Mouse (Mus musculus) CH12.LX (cell line): ENCODE data around the gene Gm17387. TPM values are rescaled to one million over a fixed set of nuclear protein-coding genes. Genes with fewer than 3 reads are reported as not detected.

Experiments used
- DNase-seq: peaks from one replicate; pipeline ENCODE4 v3.0.0-alpha.2; 2013; ENCODE audit errors: extremely low read depth
- H3K27ac ChIP-seq: 2 replicates; pipeline ENCODE4 v1.5.1; 2012; ENCODE audit warnings: low read depth, mild to moderate bottlenecking, control low read depth, moderate library complexity; ENCODE audit not compliant: insufficient read depth
- H3K27me3 ChIP-seq: replicated peaks from 2 replicates; pipeline ENCODE3; 2012; ENCODE audit warnings: inconsistent platforms
- H3K36me3 ChIP-seq, 2 experiments: replicated peaks in 1 of 2; 2 replicates each; pipeline versions ENCODE3 to v1.6.1; 2012; ENCODE audit warnings: inconsistent platforms in 1 of 2, low read length in 1 of 2, mild to moderate bottlenecking in 1 of 2, mixed read lengths in 1 of 2, moderate library complexity in 1 of 2; ENCODE audit not compliant: control insufficient read depth in 1 of 2, insufficient read depth in 1 of 2
- H3K4me1 ChIP-seq, 2 experiments: 2 replicates each; pipeline ENCODE4 v1.6.1; 2012; ENCODE audit warnings: inconsistent platforms in 1 of 2, moderate library complexity in 1 of 2; ENCODE audit not compliant: insufficient read depth in 2 of 2, control insufficient read depth in 1 of 2
- H3K4me2 ChIP-seq: 2 replicates; pipeline ENCODE4 v1.6.1; 2012; ENCODE audit warnings: low read depth, mild to moderate bottlenecking, control low read depth; ENCODE audit not compliant: poor library complexity, insufficient read depth, severe bottlenecking
- H3K4me3 ChIP-seq, 3 experiments: fragments of 150-350 bp in 1 of 3; sonication (generic) in 1 of 3; replicated peaks in 1 of 3; 2 replicates each; pipeline versions ENCODE3 to v1.5.1; 2011 to 2012; ENCODE audit warnings: low read depth in 2 of 3, low read length in 2 of 3, mild to moderate bottlenecking in 2 of 3, moderate library complexity in 2 of 3, control low read depth in 1 of 3, improper control_type of control experiment in 1 of 3, inconsistent platforms in 1 of 3, mixed read lengths in 1 of 3; ENCODE audit not compliant: poor library complexity in 1 of 3
- H3K79me2 ChIP-seq: replicated peaks from 2 replicates; pipeline ENCODE4 v1.6.1; 2012; ENCODE audit warnings: mild to moderate bottlenecking, moderate library complexity; ENCODE audit not compliant: control insufficient read depth, poor library complexity, insufficient read depth, severe bottlenecking; ENCODE audit errors: extremely low read depth
- H3K9ac ChIP-seq: 2 replicates; pipeline ENCODE4 v1.6.1; 2012; ENCODE audit warnings: low read depth, mild to moderate bottlenecking, control low read depth, moderate library complexity; ENCODE audit not compliant: insufficient read depth
- H3K9me3 ChIP-seq: replicated peaks from 2 replicates; pipeline ENCODE3; 2012; ENCODE audit warnings: low read length, inconsistent platforms, mixed read lengths
- CHD1 ChIP-seq: IDR thresholded peaks from 2 replicates; pipeline ENCODE4 v1.6.1; 2012; ENCODE audit warnings: low read depth, low read length, improper control_type of control experiment, inconsistent platforms
- CHD2 ChIP-seq: IDR thresholded peaks from 2 replicates; pipeline ENCODE4 v1.6.1; 2011; ENCODE audit warnings: low read length, improper control_type of control experiment
- ELF1 ChIP-seq: IDR thresholded peaks from 2 replicates; pipeline ENCODE4 v1.6.1; 2014; ENCODE audit warnings: low read depth, mild to moderate bottlenecking, inconsistent platforms, low read length, improper control_type of control experiment
- EP300 ChIP-seq: IDR thresholded peaks from 2 replicates; pipeline ENCODE4 v1.6.1; 2011; ENCODE audit warnings: low read length, improper control_type of control experiment
- ETS1 ChIP-seq: conservative IDR thresholded peaks from 2 replicates; pipeline ENCODE4 v1.6.1; 2012; ENCODE audit warnings: low read depth, mild to moderate bottlenecking, inconsistent platforms, low read length, improper control_type of control experiment, moderate library complexity
- HCFC1 ChIP-seq: IDR thresholded peaks from 2 replicates; pipeline ENCODE4 v1.6.1; 2012; ENCODE audit warnings: low read depth, mild to moderate bottlenecking, inconsistent platforms, low read length, improper control_type of control experiment
- IRF4 ChIP-seq: IDR thresholded peaks from 2 replicates; pipeline ENCODE4 v1.6.1; 2014; ENCODE audit warnings: low read depth, mild to moderate bottlenecking, inconsistent platforms, low read length, improper control_type of control experiment
- JUN ChIP-seq: IDR thresholded peaks from 2 replicates; pipeline ENCODE4 v1.6.1; 2011; ENCODE audit warnings: low read depth, mild to moderate bottlenecking, low read length, improper control_type of control experiment, moderate library complexity; ENCODE audit not compliant: insufficient read depth
- JUND ChIP-seq: conservative IDR thresholded peaks from 2 replicates; pipeline ENCODE4 v1.6.1; 2011; ENCODE audit warnings: low read depth, low read length, improper control_type of control experiment
- KAT2A ChIP-seq: IDR thresholded peaks from 2 replicates; pipeline ENCODE4 v1.6.1; 2012; ENCODE audit warnings: low read length, improper control_type of control experiment, inconsistent platforms; ENCODE audit not compliant: insufficient replicate concordance
- MAFK ChIP-seq: IDR thresholded peaks from 2 replicates; pipeline ENCODE4 v1.6.1; 2011; ENCODE audit warnings: low read length, improper control_type of control experiment; ENCODE audit not compliant: insufficient replicate concordance
- MAX ChIP-seq: IDR thresholded peaks from 2 replicates; pipeline ENCODE4 v1.6.1; 2011; ENCODE audit warnings: low read length, improper control_type of control experiment
- MAZ ChIP-seq: IDR thresholded peaks from 2 replicates; pipeline ENCODE4 v1.6.1; 2012; ENCODE audit warnings: low read depth, mild to moderate bottlenecking, inconsistent platforms, low read length, improper control_type of control experiment, moderate library complexity
- MXI1 ChIP-seq: IDR thresholded peaks from 2 replicates; pipeline ENCODE4 v1.6.1; 2011; ENCODE audit warnings: mild to moderate bottlenecking, low read depth, low read length, improper control_type of control experiment
- MYC ChIP-seq: IDR thresholded peaks from 2 replicates; pipeline ENCODE4 v1.6.1; 2011; ENCODE audit warnings: low read depth, mild to moderate bottlenecking, improper control_type of control experiment, low read length
- NELFE ChIP-seq: IDR thresholded peaks from 2 replicates; pipeline ENCODE4 v1.6.1; 2011; ENCODE audit warnings: low read depth, low read length, improper control_type of control experiment
- NRF1 ChIP-seq: IDR thresholded peaks from 2 replicates; pipeline ENCODE4 v1.6.1; 2014; ENCODE audit warnings: low read depth, mild to moderate bottlenecking, inconsistent platforms, low read length, improper control_type of control experiment, moderate library complexity
- PAX5 ChIP-seq: IDR thresholded peaks from 2 replicates; pipeline ENCODE4 v1.6.1; 2012; ENCODE audit warnings: low read length, inconsistent platforms, mixed read lengths
- POLR2A ChIP-seq: IDR thresholded peaks from 2 replicates; pipeline ENCODE4 v1.6.1; 2011; ENCODE audit warnings: low read depth, mild to moderate bottlenecking, improper control_type of control experiment, low read length
- POLR2AphosphoS2 ChIP-seq: IDR thresholded peaks from 2 replicates; pipeline ENCODE4 v1.6.1; 2011; ENCODE audit warnings: low read depth, low read length, improper control_type of control experiment
- RCOR1 ChIP-seq: conservative IDR thresholded peaks from 2 replicates; pipeline ENCODE4 v1.6.1; 2012; ENCODE audit warnings: low read depth, mild to moderate bottlenecking, inconsistent platforms, low read length, improper control_type of control experiment
- SIN3A ChIP-seq: IDR thresholded peaks from 2 replicates; pipeline ENCODE4 v1.6.1; 2012; ENCODE audit warnings: low read length, improper control_type of control experiment, inconsistent platforms
- SMC3 ChIP-seq: IDR thresholded peaks from 2 replicates; pipeline ENCODE4 v1.6.1; 2011; ENCODE audit warnings: low read depth, low read length, improper control_type of control experiment
- TCF12 ChIP-seq: IDR thresholded peaks from 2 replicates; pipeline ENCODE4 v1.6.1; 2014; ENCODE audit warnings: low read depth, mild to moderate bottlenecking, inconsistent platforms, low read length, improper control_type of control experiment
- UBTF ChIP-seq: IDR thresholded peaks from 2 replicates; pipeline ENCODE4 v1.6.1; 2012; ENCODE audit warnings: low read depth, mild to moderate bottlenecking, inconsistent platforms, low read length, improper control_type of control experiment, moderate library complexity
- USF1 ChIP-seq: IDR thresholded peaks from 2 replicates; pipeline ENCODE4 v1.6.1; 2014; ENCODE audit warnings: low read depth, mild to moderate bottlenecking, inconsistent platforms, low read length, improper control_type of control experiment
- USF2 ChIP-seq: conservative IDR thresholded peaks from 2 replicates; pipeline ENCODE4 v1.6.1; 2011; ENCODE audit warnings: low read depth, low read length, improper control_type of control experiment
- ZKSCAN1 ChIP-seq: IDR thresholded peaks from 2 replicates; pipeline ENCODE4 v1.6.1; 2012; ENCODE audit warnings: low read depth, inconsistent platforms, low read length, improper control_type of control experiment, borderline replicate concordance
- ZNF384 ChIP-seq: IDR thresholded peaks from 2 replicates; pipeline ENCODE4 v1.6.1; 2012; ENCODE audit warnings: low read depth, low read length, improper control_type of control experiment, inconsistent platforms
- dilution Hi-C: fragments of 300-500 bp; cut with MboI; formaldehyde crosslinking; loops from 2 replicates; pipeline ENCODE4 v1.14.3; 2020; ENCODE audit warnings: low sequenced_read_pairs; ENCODE audit not compliant: extremely low pct_unique_long_range_greater_than_20kb, extremely low pct_ligation_motif_present
- in situ Hi-C: fragments of 300-500 bp; cut with MboI; formaldehyde crosslinking; loops from 3 replicates; pipeline ENCODE4 v1.14.3; 2019; ENCODE audit warnings: low sequenced_read_pairs, low pct_ligation_motif_present, low pct_unique_long_range_greater_than_20kb, mixed read lengths
- polyA plus RNA-seq: library from polyadenylated mRNA; unstranded; fragments of >175 nt; gene quantifications from 2 replicates; pipeline ENCODE4 v1.2.1, GENCODE M21; 2012; ENCODE audit warnings: low read depth; ENCODE audit not compliant: insufficient read length
- total RNA-seq, 2 experiments: library from RNA; depleted of rRNA; stranded (reverse); fragments of 300-350 nt in 1 of 2; fragments of >200 nt in 1 of 2; gene quantifications; 2 replicates each; pipeline ENCODE4 v1.2.3; 2012 to 2014

Gm17387 gene
- total and polyA plus RNA-seq, 3 experiments, result not detected

DNA sequence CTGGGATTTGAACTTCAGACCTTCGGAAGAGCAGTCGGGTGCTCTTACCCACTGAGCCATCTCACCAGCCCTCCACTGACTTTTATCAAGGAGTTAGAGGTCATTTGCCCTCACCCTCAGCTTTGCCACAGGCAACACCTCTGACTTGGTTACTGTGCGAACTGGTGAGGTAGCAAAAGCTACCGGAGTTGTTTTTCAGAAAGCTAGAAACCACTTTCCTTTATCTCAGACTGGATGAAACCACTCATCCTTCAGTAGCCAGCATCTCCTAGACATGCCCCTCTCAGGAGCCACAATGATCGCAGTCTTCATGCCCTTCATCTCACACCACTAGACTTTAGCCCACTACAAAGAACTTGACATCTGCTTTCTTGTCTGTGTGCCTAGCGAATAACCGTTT lies 46.0 kb upstream of the Gm17387 start:
- DNase-seq, result no peak
- Histone ChIP-seq H3K9ac (no peak overlapping the region), H3K27me3 (no peaks in the 10 kb centered on the region), H3K9me3 (peaks cover 7% of the 10 kb centered on the region), H3K4me2 (no peak overlapping the region), H3K27ac (no peak overlapping the region), H3K36me3 (no peaks in the 10 kb centered on the region), H3K4me3 (no peak overlapping the region), H3K79me2 (no peaks in the 10 kb centered on the region), H3K4me1 (peaks cover 2 to 18% of the 10 kb centered on the region in 2 experiments; a peak in 2 of 4 replicates)
- TF ChIP-seq NRF1, result no peak
- no peak for TF ChIP-seq SIN3A
- TF ChIP-seq RCOR1, result no peak
- no peak for TF ChIP-seq ETS1
- TF ChIP-seq POLR2A, result no peak
- in situ Hi-C loops (loop anchor here (25.0 kb wide), 1 partner anchor 379 kb away; no protein-coding TSS in a partner anchor), dilution Hi-C loops (no loop called here)

GRCm38 (mm10) chr7:140987182-140988138 lies 41.5 kb upstream of the Gm17387 start:
- peaks cover 7% of the 10 kb centered on the region for H3K9me3 ChIP-seq
- H3K4me2 ChIP-seq, result peak overlapping the region; percentile 82
- in situ Hi-C loops, result loop anchor here (25.0 kb wide), 1 partner anchor 375 kb away; no protein-coding TSS in a partner anchor
- peaks cover 29 to 44% of the 10 kb centered on the region in 2 experiments for H3K4me1 ChIP-seq
- no peaks in the 10 kb centered on the region for H3K79me2 ChIP-seq
- peak overlapping the region; percentile 6 to 47 (median 36) for H3K4me3 ChIP-seq
- peak overlapping the region; percentile 37 for H3K27ac ChIP-seq
- H3K27me3 ChIP-seq, result no peaks in the 10 kb centered on the region
- dilution Hi-C loops, result no loop called here
- peak overlapping the region; percentile 60 for H3K9ac ChIP-seq
- H3K36me3 ChIP-seq, result no peaks in the 10 kb centered on the region
- peak; percentile 86 for DNase-seq
- no peak for TF ChIP-seq PAX5
- TF ChIP-seq MAZ, result 0 out of 2 replicates have a peak, but pooled peaks have one; percentile 21
- TF ChIP-seq USF2, result no peak
- no peak for TF ChIP-seq ELF1
- no peak for TF ChIP-seq KAT2A
- no peak for TF ChIP-seq POLR2AphosphoS2
- TF ChIP-seq POLR2A, result 0 out of 2 replicates have a peak, but pooled peaks have one; percentile 25
- TF ChIP-seq USF1, result no peak
- no peak for TF ChIP-seq UBTF
- peak; percentile 55; the same call in 1 of the 2 replicates for TF ChIP-seq MAFK
- peak; percentile 48; the same call in 1 of the 2 replicates for TF ChIP-seq NRF1
- peak; percentile 46; the same call in 1 of the 2 replicates for TF ChIP-seq JUN
- no peak; the same call in 1 of the 2 replicates for TF ChIP-seq MYC
- TF ChIP-seq EP300, result peak; percentile 88
- peak; percentile 50; the same call in 1 of the 2 replicates for TF ChIP-seq MAX
- peak; percentile 90 for TF ChIP-seq IRF4
- no peak for TF ChIP-seq HCFC1
- peak; percentile 65 for TF ChIP-seq CHD2
- TF ChIP-seq ZKSCAN1, result no peak
- TF ChIP-seq SMC3, result peak; percentile 5; the same call in 1 of the 2 replicates
- TF ChIP-seq NELFE, result no peak
- TF ChIP-seq MXI1, result peak; percentile 66; the same call in 1 of the 2 replicates
- peak; percentile 66; the same call in 1 of the 2 replicates for TF ChIP-seq RCOR1
- TF ChIP-seq ZNF384, result peak; percentile 74
- no peak; the same call in 1 of the 2 replicates for TF ChIP-seq JUND
- TF ChIP-seq TCF12, result peak; percentile 92
- peak; percentile 98 for TF ChIP-seq CHD1
